Mouse (Mus musculus) hindbrain, embryonic 10.5 days (tissue): ENCODE measurements around the gene Lhfpl3. TPM values are rescaled to one million over a fixed set of nuclear protein-coding genes. Genes with fewer than 3 reads are reported as not detected.

Source experiments
- DNase-seq: peaks from one replicate; pipeline ENCODE4 v3.0.0-alpha.2; 2017; ENCODE audit warnings: low spot score
- H3K27ac ChIP-seq: fragments of 300-500 bp; sonication (generic); 2 replicates; pipeline ENCODE4 v1.5.1; 2016; ENCODE audit warnings: mild to moderate bottlenecking, moderate library complexity
- H3K27me3 ChIP-seq: fragments of 300-500 bp; sonication (generic); 2 replicates; pipeline ENCODE4 v1.6.1; 2016; ENCODE audit warnings: mild to moderate bottlenecking; ENCODE audit not compliant: poor library complexity, insufficient read depth, severe bottlenecking
- H3K36me3 ChIP-seq: fragments of 300-500 bp; sonication (generic); 2 replicates; pipeline ENCODE4 v1.6.1; 2016; ENCODE audit warnings: mild to moderate bottlenecking, moderate library complexity
- H3K4me1 ChIP-seq: fragments of 300-500 bp; sonication (generic); replicated peaks from 2 replicates; pipeline ENCODE4 v1.6.1; 2016; ENCODE audit warnings: mild to moderate bottlenecking
- H3K4me3 ChIP-seq: fragments of 300-500 bp; sonication (generic); 2 replicates; pipeline ENCODE4 v1.5.1; 2016; ENCODE audit warnings: mild to moderate bottlenecking, moderate library complexity
- H3K9me3 ChIP-seq: fragments of 300-500 bp; sonication (generic); 2 replicates; pipeline ENCODE4 v1.6.1; 2016; ENCODE audit warnings: mild to moderate bottlenecking, moderate library complexity
- WGBS: fragments of 180-500 bp; shearing (Covaris S2); methylation state at CpG from one replicate; pipeline ENCODE4 v1.1.7; 2016; 5-methylcytosine and 5-hydroxymethylcytosine counted together
- polyA plus RNA-seq: library from polyadenylated mRNA; unstranded; fragments of >200 nt; fragmentation: Nextera tagmentation; extraction: Ambion mirVana; gene quantifications from 2 replicates; pipeline ENCODE4 v1.2.1, GENCODE M21; 2016

Gene Lhfpl3
- polyA plus RNA-seq, 1 experiment from 2014 or later, result 0.35 TPM

DNA sequence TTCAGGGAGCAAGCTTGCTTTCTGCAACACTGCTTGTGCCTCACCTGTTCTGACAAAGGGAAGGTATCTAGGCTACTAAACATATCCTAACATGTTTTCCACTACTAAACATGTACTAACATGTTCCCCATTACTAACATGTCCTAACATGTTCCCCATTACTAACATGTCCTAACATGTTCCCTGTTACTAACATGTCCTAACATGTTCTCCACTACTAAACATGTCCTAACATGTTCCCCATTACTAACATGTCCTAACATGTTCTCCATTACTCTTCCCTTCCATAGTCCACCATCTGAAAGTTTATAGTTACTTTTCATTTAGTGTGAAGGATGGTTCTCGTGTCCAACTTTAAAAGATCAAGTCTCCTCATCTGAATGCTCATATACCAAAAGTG lies 473.8 kb downstream of the Lhfpl3 start:
- Histone ChIP-seq H3K4me3 (no peak overlapping the region), H3K27ac (no peak overlapping the region), H3K9me3 (no peaks in the 10 kb centered on the region), H3K36me3 (no peaks in the 10 kb centered on the region), H3K27me3 (no peaks in the 10 kb centered on the region), H3K4me1 (peaks cover 2% of the 10 kb centered on the region; the same call in 1 of the 2 replicates)
- no peak for DNase-seq
- WGBS, result 93% methylated on average over 1 of the region's 1 CpGs

DNA sequence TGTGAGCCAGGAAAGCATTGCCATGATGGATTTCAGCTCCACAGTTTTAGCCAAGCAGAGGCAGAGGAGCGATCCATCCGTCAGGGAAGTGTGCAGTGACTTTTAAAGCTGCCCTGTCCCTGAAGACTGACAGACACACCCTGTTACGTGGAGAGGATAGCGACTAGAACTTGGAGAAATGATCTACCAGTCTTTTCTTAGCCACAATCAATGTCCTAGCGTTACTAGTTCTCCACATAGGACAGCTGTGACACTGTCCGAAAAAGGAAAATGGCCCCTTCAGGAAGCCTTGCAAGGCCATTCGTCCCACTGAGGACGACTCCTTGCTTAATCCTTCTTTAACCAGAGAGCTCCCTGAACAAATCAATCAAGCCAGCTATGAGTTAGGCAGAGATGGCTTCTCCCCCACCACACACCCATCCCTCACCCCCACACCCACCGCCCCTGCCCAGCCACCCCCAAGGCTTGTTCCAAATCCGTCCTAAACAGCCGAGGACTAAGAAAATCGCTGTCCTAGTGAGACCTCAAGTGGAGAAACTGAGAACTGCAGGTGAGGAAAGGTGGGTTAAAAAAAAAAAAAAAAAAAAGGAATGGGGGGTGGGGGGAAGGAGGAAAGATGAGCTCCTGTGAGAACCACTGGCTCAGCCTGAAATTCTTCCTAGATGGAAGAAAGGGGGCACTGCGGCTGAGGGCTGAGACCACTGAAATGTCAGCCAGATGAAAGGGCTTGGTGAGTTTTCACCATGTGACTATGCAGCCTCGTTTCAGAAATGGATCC lies 479.1 kb downstream of the Lhfpl3 start:
- H3K27ac ChIP-seq, result peak overlapping the region; percentile 76
- H3K4me1 ChIP-seq, result peaks cover 13% of the 10 kb centered on the region
- H3K9me3 ChIP-seq, result no peaks in the 10 kb centered on the region
- H3K27me3 ChIP-seq, result no peaks in the 10 kb centered on the region
- H3K4me3 ChIP-seq, result peak overlapping the region; percentile 47
- 26% methylated on average over 14 of the region's 14 CpGs for WGBS
- no peaks in the 10 kb centered on the region for H3K36me3 ChIP-seq
- peak; percentile 67 for DNase-seq

- H3K9me3 ChIP-seq, result no peaks in the 10 kb centered on the region
- peaks cover 13% of the 10 kb centered on the region for H3K4me1 ChIP-seq
- H3K27me3 ChIP-seq, result no peaks in the 10 kb centered on the region
- no peak overlapping the region for H3K27ac ChIP-seq
- WGBS, result 24% methylated on average over 8 of the region's 8 CpGs
- H3K4me3 ChIP-seq, result no peak overlapping the region
- DNase-seq, result no peak
- H3K36me3 ChIP-seq, result no peaks in the 10 kb centered on the region
These were observed 479.8 kb downstream of the Lhfpl3 start for GRCm38 (mm10) chr5:23225621-23226020.

GRCm38 (mm10) chr5:23226753-23227152 lies 480.9 kb downstream of the Lhfpl3 start:
- peaks cover 2% of the 10 kb centered on the region; the same call in 1 of the 2 replicates for H3K9me3 ChIP-seq
- H3K27ac ChIP-seq, result no peak overlapping the region
- 70% methylated on average over 3 of the region's 3 CpGs for WGBS

GRCm38 (mm10) chr5:23246974-23247373 lies 501.1 kb downstream of the Lhfpl3 start:
- no peaks in the 10 kb centered on the region for H3K9me3 ChIP-seq
- 47% methylated on average over 4 of the region's 4 CpGs for WGBS
- no peak overlapping the region for H3K27ac ChIP-seq
- H3K4me1 ChIP-seq, result 0 out of 2 replicates have a peak, but pooled peaks cover 6% of the 10 kb centered on the region
- no peak overlapping the region for H3K4me3 ChIP-seq
- H3K27me3 ChIP-seq, result no peaks in the 10 kb centered on the region
- DNase-seq, result peak; percentile 53
- no peaks in the 10 kb centered on the region for H3K36me3 ChIP-seq

More at GRCm38 (mm10) chr5:23226753-23227152, 480.9 kb downstream of the Lhfpl3 start:
- no peak for DNase-seq
- H3K36me3 ChIP-seq, result no peaks in the 10 kb centered on the region
- H3K4me1 ChIP-seq, result peaks cover 13% of the 10 kb centered on the region
- no peak overlapping the region for H3K4me3 ChIP-seq
- H3K27me3 ChIP-seq, result no peaks in the 10 kb centered on the region

GRCm38 (mm10) chr5:23247784-23248183 lies 501.9 kb downstream of the Lhfpl3 start:
- 89% methylated on average over 1 of the region's 1 CpGs for WGBS
- 0 out of 2 replicates have a peak, but pooled peaks cover 6% of the 10 kb centered on the region for H3K4me1 ChIP-seq
- H3K27ac ChIP-seq, result no peak overlapping the region
- no peaks in the 10 kb centered on the region for H3K9me3 ChIP-seq
- no peak for DNase-seq
- H3K4me3 ChIP-seq, result no peak overlapping the region
- no peaks in the 10 kb centered on the region for H3K36me3 ChIP-seq
- no peaks in the 10 kb centered on the region for H3K27me3 ChIP-seq

- DNase-seq, result no peak
- H3K27ac ChIP-seq, result no peak overlapping the region
- H3K36me3 ChIP-seq, result no peaks in the 10 kb centered on the region
- H3K27me3 ChIP-seq, result no peaks in the 10 kb centered on the region
- H3K4me1 ChIP-seq, result 0 out of 2 replicates have a peak, but pooled peaks cover 6% of the 10 kb centered on the region
- H3K4me3 ChIP-seq, result no peak overlapping the region
- H3K9me3 ChIP-seq, result no peaks in the 10 kb centered on the region
These were observed 502.4 kb downstream of the Lhfpl3 start for GRCm38 (mm10) chr5:23248303-23248702.

- no peak overlapping the region for H3K4me3 ChIP-seq
- no peaks in the 10 kb centered on the region for H3K36me3 ChIP-seq
- no peak overlapping the region for H3K27ac ChIP-seq
- no peaks in the 10 kb centered on the region for H3K9me3 ChIP-seq
- H3K4me1 ChIP-seq, result 0 out of 2 replicates have a peak, but pooled peaks cover 6% of the 10 kb centered on the region
- WGBS, result 55% methylated on average over 9 of the region's 9 CpGs
- DNase-seq, result no peak
- H3K27me3 ChIP-seq, result no peaks in the 10 kb centered on the region
These were observed 504.3 kb downstream of the Lhfpl3 start for GRCm38 (mm10) chr5:23249896-23250875.

- peak; percentile 58 for DNase-seq
- Histone ChIP-seq H3K27me3 (no peaks in the 10 kb centered on the region), H3K4me3 (no peak overlapping the region), H3K27ac (no peak overlapping the region), H3K4me1 (0 out of 2 replicates have a peak, but pooled peaks cover 6% of the 10 kb centered on the region), H3K36me3 (no peaks in the 10 kb centered on the region), H3K9me3 (no peaks in the 10 kb centered on the region)
- WGBS, result 49% methylated on average over 12 of the region's 12 CpGs
These were observed 505.8 kb downstream of the Lhfpl3 start for GRCm38 (mm10) chr5:23251462-23252224.

DNA sequence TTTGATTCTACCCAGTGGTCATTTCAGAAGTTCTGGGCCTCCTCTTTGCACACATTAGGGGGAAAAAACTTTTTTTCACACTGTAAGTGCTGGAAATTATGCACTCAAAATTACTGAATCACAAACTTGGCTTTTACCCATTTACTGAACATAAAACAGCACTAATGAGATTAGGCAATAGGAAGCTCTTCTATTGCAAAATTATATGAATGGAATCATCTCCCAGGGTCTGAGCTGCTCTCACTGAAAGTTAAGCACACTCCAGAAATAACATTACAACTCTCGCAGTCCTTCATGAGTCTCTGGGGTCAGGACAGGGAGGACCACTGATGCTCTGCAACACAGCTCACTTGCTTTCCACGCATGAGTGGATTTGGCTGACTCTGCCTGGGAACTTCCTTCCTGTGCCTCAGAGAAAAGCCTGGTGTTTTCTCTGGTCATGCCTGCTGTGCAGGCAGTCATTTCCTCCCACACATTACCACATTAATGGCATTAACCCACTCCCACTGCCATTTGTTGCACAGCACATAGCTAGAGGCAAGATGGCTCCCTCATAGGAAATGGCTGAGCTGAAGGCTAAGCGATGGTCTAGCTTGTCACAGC lies 510.1 kb downstream of the Lhfpl3 start:
- DNase-seq, result no peak
- no peaks in the 10 kb centered on the region for H3K9me3 ChIP-seq
- WGBS, result 72% methylated on average over 3 of the region's 3 CpGs

GRCm38 (mm10) chr5:23273309-23273708 lies 527.5 kb downstream of the Lhfpl3 start:
- H3K4me1 ChIP-seq, result no peaks in the 10 kb centered on the region
- no peak overlapping the region for H3K27ac ChIP-seq
- no peak overlapping the region for H3K4me3 ChIP-seq
- H3K36me3 ChIP-seq, result no peaks in the 10 kb centered on the region
- 85% methylated on average over 3 of the region's 3 CpGs for WGBS
- DNase-seq, result no peak
- H3K27me3 ChIP-seq, result no peaks in the 10 kb centered on the region
- no peaks in the 10 kb centered on the region for H3K9me3 ChIP-seq

More for the DNA sequence above, 510.1 kb downstream of the Lhfpl3 start:
- Histone ChIP-seq H3K4me3 (no peak overlapping the region), H3K4me1 (no peaks in the 10 kb centered on the region), H3K27me3 (no peaks in the 10 kb centered on the region), H3K36me3 (no peaks in the 10 kb centered on the region), H3K27ac (no peak overlapping the region)

GRCm38 (mm10) chr5:23279364-23279763 lies 533.5 kb downstream of the Lhfpl3 start:
- Histone ChIP-seq H3K9me3 (no peaks in the 10 kb centered on the region), H3K4me3 (no peak overlapping the region), H3K27ac (no peak overlapping the region), H3K27me3 (no peaks in the 10 kb centered on the region), H3K4me1 (no peaks in the 10 kb centered on the region), H3K36me3 (no peaks in the 10 kb centered on the region)
- no peak for DNase-seq
- 95% methylated on average over 7 of the region's 7 CpGs for WGBS
